Mouse (Mus musculus) forebrain, embryonic 16.5 days (tissue): ENCODE measurements around the gene Hoxb8. TPM values are rescaled to one million over a fixed set of nuclear protein-coding genes. Genes with fewer than 3 reads are reported as not detected.

Experiments used
- ATAC-seq: fragments of 200-750 bp; cut with Nextera tagmentation; 2 replicates; pipeline ENCODE4 v1.8.0; 2017; ENCODE audit warnings: mild to moderate bottlenecking, moderate library complexity
- H3K27ac ChIP-seq: fragments of 300-500 bp; sonication (generic); 2 replicates; pipeline ENCODE4 v1.5.1; 2014; ENCODE audit warnings: low read length, control low read depth
- H3K27me3 ChIP-seq: fragments of 300-500 bp; sonication (generic); replicated peaks from 2 replicates; pipeline ENCODE4 v1.6.1; 2014; ENCODE audit warnings: low read length; ENCODE audit not compliant: control insufficient read depth, insufficient read depth
- H3K36me3 ChIP-seq: fragments of 300-500 bp; sonication (generic); 2 replicates; pipeline ENCODE4 v1.6.1; 2014; ENCODE audit not compliant: control insufficient read depth, insufficient read depth
- H3K4me1 ChIP-seq: fragments of 300-500 bp; sonication (generic); replicated peaks from 2 replicates; pipeline ENCODE4 v1.6.1; 2014; ENCODE audit warnings: low read length; ENCODE audit not compliant: control insufficient read depth, insufficient read depth
- H3K4me2 ChIP-seq: fragments of 300-500 bp; sonication (generic); 2 replicates; pipeline ENCODE4 v1.6.1; 2014; ENCODE audit warnings: mild to moderate bottlenecking, low read length, control low read depth
- H3K4me3 ChIP-seq: fragments of 300-500 bp; sonication (generic); replicated peaks from 2 replicates; pipeline ENCODE4 v1.5.1; 2014; ENCODE audit warnings: mild to moderate bottlenecking, low read length, control low read depth
- H3K9ac ChIP-seq: fragments of 300-500 bp; sonication (generic); replicated peaks from 2 replicates; pipeline ENCODE4 v1.6.1; 2014; ENCODE audit warnings: low read depth, low read length, control low read depth
- H3K9me3 ChIP-seq: fragments of 300-500 bp; sonication (generic); 2 replicates; pipeline ENCODE4 v1.6.1; 2016; ENCODE audit warnings: low read length; ENCODE audit not compliant: control insufficient read depth
- WGBS: fragments of 180-500 bp; shearing (Covaris S2); extraction: QIAGEN DNeasy Blood & Tissue Kit; methylation state at CpG from one replicate; pipeline ENCODE4 v1.1.7; 2014; 5-methylcytosine and 5-hydroxymethylcytosine counted together
- polyA plus RNA-seq: library from polyadenylated mRNA; unstranded; fragments of >200 nt; fragmentation: Nextera tagmentation; extraction: Ambion mirVana; gene quantifications from 2 replicates; pipeline ENCODE4 v1.2.1, GENCODE M21; 2015

Gene Hoxb8
- polyA plus RNA-seq, result not detected in 2 replicates

DNA sequence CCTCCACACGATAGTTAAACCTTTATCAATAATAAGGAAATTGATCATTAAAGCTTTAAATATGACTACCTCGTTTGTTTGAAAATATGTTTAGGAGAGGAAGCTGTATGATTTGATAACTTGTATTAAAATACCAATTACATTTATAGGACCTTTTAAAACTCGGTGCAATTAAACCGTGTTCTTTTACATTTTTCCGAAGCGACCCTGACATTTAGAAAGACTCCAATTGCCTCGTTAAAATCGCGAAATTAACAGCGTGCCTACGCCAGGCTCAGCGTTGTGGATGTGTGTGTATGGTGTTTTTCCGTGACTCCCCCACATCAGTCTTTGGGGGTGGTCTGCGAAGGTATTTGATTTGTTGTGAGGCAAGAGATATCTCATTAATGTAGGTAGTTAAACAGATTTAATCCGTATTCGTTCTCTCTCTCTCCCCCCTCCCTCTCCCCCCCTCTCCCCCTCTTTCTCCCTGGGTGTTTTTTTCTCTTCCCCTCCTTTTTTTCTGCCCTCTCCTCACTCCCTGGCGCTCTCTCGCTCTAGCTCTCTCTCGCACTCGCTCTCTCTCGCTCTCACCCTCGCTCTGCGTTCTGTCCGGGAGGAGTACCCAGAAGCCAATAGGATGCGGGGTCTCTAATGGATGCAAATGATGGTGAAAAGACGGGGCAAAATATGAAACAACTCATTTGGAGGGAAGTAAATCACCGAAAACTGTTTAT, at the start of gene Hoxb8:
Hoxb8 (plus strand) TSS at position 51 of the 716 bp plus-strand sequence.
- no peak within 1 kb of the TSS for H3K4me2 ChIP-seq
- no peak within 1 kb of the TSS for H3K4me3 ChIP-seq
- no peaks in the 10 kb centered on the region for H3K9me3 ChIP-seq
- H3K9ac ChIP-seq, result no peak within 1 kb of the TSS
- ATAC-seq, result no peak
- peaks cover 4% of the 10 kb centered on the region; the same call in 1 of the 2 replicates for H3K4me1 ChIP-seq
- H3K36me3 ChIP-seq, result no peaks in the 10 kb centered on the region
- H3K27ac ChIP-seq, result no peak within 1 kb of the TSS
- WGBS, result 2% methylated on average over 27 of the region's 27 CpGs
- H3K27me3 ChIP-seq, result peaks cover 84% of the 10 kb centered on the region

DNA sequence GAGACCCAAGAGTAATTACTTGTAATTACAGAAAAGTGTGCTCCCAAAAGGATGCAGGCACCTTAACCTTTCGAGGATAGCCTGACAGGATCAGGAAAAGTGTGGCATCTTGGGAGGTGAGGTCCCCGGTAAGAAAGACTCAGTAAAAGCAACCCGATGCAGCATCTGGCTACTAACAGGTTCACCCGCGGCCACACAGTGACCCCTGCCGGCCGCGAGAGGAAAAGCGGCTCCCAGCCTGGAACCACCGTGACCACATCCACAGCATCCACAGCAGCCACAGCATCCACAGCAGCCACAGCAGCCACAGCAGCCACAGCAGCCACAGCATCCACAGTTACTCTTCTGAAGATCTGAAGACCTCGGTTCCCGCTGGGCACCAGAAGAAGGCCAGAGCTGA, 46.8 kb upstream of the Hoxb8 start:
- ATAC-seq, result no peak
- 5% methylated on average over 12 of the region's 12 CpGs for WGBS
- no peak overlapping the region for H3K4me3 ChIP-seq
- no peak overlapping the region for H3K9ac ChIP-seq
- no peaks in the 10 kb centered on the region for H3K36me3 ChIP-seq
- H3K9me3 ChIP-seq, result no peaks in the 10 kb centered on the region
- H3K27ac ChIP-seq, result no peak overlapping the region
- peaks cover 26% of the 10 kb centered on the region for H3K27me3 ChIP-seq
- H3K4me2 ChIP-seq, result no peak overlapping the region
- H3K4me1 ChIP-seq, result no peaks in the 10 kb centered on the region

DNA sequence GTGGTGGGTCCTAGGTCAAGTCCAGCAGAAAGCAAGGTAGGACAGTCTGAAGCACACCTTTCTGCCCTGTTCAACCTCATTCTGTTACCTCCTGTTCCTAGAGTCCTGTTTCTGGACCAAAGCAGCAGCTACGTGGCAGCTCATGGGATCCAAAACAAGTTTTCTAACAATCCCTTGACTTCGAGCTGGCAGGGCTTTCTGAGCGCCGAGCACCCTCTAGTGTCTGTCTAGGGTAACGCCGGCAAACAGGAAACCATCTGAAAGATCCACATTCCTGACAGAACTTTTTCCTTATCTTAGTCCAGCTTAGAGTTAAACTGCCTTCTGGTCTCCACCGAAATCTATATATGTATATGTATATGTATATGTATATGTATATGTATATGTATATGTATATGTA, 41.5 kb upstream of the Hoxb8 start:
- H3K9ac ChIP-seq, result no peak overlapping the region
- H3K4me3 ChIP-seq, result no peak overlapping the region
- no peak overlapping the region for H3K27ac ChIP-seq
- ATAC-seq, result no peak
- H3K36me3 ChIP-seq, result no peaks in the 10 kb centered on the region
- peaks cover 25% of the 10 kb centered on the region for H3K27me3 ChIP-seq
- no peaks in the 10 kb centered on the region for H3K4me1 ChIP-seq
- no peaks in the 10 kb centered on the region for H3K9me3 ChIP-seq
- no peak overlapping the region for H3K4me2 ChIP-seq
- WGBS, result 2% methylated on average over 7 of the region's 7 CpGs

DNA sequence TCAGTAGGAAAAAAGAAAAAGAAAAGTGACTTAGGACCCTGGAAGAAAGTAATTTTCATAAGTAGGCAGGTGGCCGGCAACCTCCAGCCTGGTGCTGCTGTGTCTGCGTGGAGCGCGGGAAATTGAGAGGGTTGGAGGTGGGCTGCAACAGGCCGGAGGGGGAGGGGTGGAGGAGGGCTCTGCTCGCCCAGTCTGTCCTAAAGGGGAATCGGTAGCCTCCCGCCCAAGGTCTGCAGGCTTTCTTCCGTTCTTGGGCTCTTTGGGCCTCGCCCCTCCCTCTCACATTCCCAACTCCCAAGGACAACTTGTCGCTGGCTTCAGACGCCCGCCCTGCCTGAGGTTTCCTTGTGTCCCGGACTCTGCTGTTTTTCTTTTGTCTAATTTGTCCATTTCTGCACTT, 30.8 kb upstream of the Hoxb8 start:
- WGBS, result 1% methylated on average over 14 of the region's 14 CpGs
- no peaks in the 10 kb centered on the region for H3K36me3 ChIP-seq
- no peak for ATAC-seq
- H3K9me3 ChIP-seq, result peaks cover 3% of the 10 kb centered on the region; the same call in 1 of the 2 replicates
- peaks cover 81% of the 10 kb centered on the region for H3K27me3 ChIP-seq
- H3K27ac ChIP-seq, result no peak overlapping the region
- no peak overlapping the region for H3K9ac ChIP-seq
- H3K4me1 ChIP-seq, result no peaks in the 10 kb centered on the region
- no peak overlapping the region for H3K4me3 ChIP-seq
- H3K4me2 ChIP-seq, result no peak overlapping the region

DNA sequence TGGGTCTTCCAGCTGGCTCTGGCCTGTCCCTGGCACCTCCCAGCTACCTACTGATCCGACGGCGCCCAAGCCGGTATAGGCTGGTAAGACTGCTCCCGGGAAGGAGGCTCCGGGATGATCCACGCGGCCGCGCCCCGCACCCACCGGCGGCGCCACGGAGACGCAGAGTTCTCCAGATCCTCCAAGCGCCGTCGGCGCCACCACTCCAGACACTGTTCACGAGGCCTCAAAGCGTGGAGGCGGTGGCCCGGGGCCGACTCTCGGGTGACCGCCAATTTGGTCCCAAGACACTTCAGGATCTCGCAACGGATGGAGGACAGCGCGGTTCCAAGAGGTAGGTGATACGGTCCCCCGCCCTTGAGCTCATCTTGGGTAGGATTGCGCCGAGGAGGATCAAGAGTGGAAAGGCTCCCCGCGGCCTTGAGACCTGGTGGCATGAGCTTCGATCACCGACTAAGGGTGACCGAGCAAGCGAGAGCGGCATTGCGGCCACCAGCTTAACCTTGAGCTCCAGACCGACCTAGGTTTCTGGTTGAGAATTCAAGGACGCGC, 30.1 kb upstream of the Hoxb8 start:
- no peak overlapping the region for H3K9ac ChIP-seq
- H3K36me3 ChIP-seq, result no peaks in the 10 kb centered on the region
- H3K9me3 ChIP-seq, result peaks cover 3% of the 10 kb centered on the region; the same call in 1 of the 2 replicates
- H3K4me3 ChIP-seq, result no peak overlapping the region
- peaks cover 85% of the 10 kb centered on the region for H3K27me3 ChIP-seq
- ATAC-seq, result no peak
- no peaks in the 10 kb centered on the region for H3K4me1 ChIP-seq
- no peak overlapping the region for H3K27ac ChIP-seq
- H3K4me2 ChIP-seq, result no peak overlapping the region
- WGBS, result 2% methylated on average over 46 of the region's 46 CpGs

DNA sequence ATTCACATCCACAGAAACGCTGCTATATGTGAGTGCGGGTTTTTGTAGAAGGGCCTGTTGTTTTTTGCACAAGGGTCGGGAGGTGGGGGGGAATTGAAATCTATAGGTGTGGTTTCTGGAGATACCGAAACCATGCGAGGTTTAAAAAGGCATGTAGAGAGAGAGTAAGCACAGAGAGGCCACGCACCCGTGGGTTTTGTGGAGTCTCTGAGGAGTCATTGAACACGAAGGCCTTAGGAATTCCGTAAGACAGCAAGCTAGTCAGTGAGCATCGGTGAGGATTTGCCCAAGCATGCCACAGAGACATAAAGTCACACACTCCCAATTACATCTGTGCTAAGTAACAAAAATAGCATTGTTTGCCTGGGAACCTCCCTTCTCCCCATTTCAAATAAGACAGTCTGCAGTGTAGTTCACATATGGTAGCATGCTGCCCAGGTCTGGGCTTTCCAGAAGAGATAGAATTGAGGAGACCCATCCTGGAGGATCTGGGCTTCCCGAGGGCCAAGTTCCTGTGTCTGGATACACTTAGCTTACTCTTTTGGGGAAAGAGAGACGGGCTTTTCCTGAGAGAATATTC, 29.1 kb upstream of the Hoxb8 start:
- Histone ChIP-seq H3K4me3 (no peak overlapping the region), H3K4me1 (no peaks in the 10 kb centered on the region), H3K36me3 (no peaks in the 10 kb centered on the region), H3K27ac (no peak overlapping the region), H3K9ac (no peak overlapping the region), H3K9me3 (peaks cover 3% of the 10 kb centered on the region; the same call in 1 of the 2 replicates), H3K27me3 (peaks cover 85% of the 10 kb centered on the region), H3K4me2 (no peak overlapping the region)
- no peak for ATAC-seq
- 4% methylated on average over 12 of the region's 12 CpGs for WGBS

DNA sequence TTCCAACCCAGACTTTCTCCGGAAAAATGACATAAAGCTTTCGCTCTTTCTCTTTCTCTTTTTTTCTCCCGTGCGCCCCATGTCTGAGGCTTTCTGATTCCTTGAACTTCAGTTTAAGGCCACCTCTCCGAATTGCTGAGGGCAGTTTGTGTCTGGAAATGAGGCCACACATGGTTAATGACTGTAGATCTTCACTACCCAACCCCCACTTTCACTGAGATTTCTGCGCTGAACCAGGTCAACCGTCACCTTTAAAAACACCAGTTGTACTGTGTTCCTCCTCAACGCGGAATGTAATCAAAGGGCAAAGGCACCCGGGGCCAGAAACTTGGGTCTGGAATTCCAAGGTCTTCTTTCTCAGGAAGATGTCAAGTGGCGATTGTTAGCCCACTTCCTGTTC, 27.5 kb upstream of the Hoxb8 start:
- H3K27me3 ChIP-seq, result peaks cover 94% of the 10 kb centered on the region
- H3K4me3 ChIP-seq, result no peak overlapping the region
- WGBS, result 1% methylated on average over 11 of the region's 11 CpGs
- no peaks in the 10 kb centered on the region for H3K36me3 ChIP-seq
- H3K9me3 ChIP-seq, result peaks cover 3% of the 10 kb centered on the region; the same call in 1 of the 2 replicates
- H3K4me2 ChIP-seq, result no peak overlapping the region
- no peak overlapping the region for H3K9ac ChIP-seq
- H3K27ac ChIP-seq, result no peak overlapping the region
- no peaks in the 10 kb centered on the region for H3K4me1 ChIP-seq
- ATAC-seq, result no peak

DNA sequence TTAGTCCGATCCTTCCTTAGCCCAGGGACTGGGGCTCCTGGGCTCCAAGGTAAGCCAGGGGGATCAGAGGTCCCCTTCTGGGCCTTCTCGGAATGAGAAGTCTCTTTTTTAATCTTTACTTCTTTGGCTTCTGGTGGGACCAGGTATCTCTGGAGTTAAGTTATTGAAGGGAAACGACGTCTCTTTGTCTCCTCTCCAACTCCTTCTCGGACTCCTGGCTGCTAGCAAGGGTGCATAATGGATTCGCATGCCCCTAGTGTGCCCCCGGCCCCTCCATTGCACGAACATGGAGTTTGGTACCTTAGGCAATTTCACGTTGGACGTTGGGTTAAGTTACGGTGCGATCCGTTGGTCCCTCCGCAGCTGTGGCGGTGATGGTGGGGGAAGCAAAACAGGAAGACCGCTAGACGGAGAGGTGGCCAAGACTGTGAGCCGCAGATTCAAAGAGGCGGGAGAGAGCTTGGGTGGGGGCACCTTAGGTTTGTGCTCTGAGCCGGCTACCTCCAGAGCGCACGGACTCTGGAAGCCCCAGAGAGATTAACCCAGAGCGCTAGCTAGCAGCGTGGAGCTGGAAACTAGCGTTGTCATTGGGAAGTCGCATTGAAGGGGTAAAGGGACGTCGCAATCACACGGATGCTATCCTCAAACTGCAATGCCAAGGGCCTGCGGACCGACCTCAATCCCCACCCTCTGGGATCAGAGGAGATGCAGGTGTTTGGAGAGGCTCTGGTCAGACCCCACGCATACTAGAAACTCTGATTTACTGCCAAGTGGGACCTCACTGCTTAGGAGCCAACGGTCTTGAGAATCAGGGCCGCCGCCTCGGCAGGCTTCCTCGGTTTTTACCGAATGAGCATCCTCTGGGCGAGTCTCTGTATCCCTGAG, 26.4 kb upstream of the Hoxb8 start:
- WGBS, result under 1% methylated on average over 39 of the region's 39 CpGs
- Histone ChIP-seq H3K4me3 (no peak overlapping the region), H3K9ac (no peak overlapping the region), H3K9me3 (no peaks in the 10 kb centered on the region), H3K36me3 (no peaks in the 10 kb centered on the region), H3K27ac (no peak overlapping the region), H3K27me3 (peaks cover 94% of the 10 kb centered on the region), H3K4me2 (no peak overlapping the region), H3K4me1 (no peaks in the 10 kb centered on the region)
- no peak for ATAC-seq

DNA sequence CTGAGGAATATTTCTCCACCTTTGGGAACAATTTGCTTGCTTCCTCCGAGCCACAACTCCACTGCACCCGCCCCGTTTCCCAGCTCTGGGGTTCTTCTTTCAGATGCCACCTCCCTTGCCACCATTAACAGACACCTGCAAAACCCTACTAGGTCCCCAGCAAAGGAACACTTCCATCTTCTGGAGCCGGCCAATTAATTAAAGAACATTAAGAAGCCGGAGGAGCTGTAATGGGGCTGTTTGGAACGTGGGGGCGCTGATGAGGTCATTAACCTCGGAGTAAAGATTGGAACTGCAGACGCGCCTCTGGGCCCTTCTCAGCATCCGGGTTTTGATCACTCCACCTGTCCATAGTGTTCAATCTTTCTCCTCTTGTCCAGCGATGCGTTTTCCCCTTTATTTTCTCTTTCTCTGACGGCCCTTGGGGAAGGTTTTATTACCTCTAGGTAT, 25.7 kb upstream of the Hoxb8 start:
- WGBS, result under 1% methylated on average over 14 of the region's 14 CpGs
- Histone ChIP-seq H3K27ac (no peak overlapping the region), H3K9me3 (no peaks in the 10 kb centered on the region), H3K9ac (no peak overlapping the region), H3K4me1 (no peaks in the 10 kb centered on the region), H3K4me2 (no peak overlapping the region), H3K36me3 (no peaks in the 10 kb centered on the region), H3K27me3 (peaks cover 94% of the 10 kb centered on the region), H3K4me3 (no peak overlapping the region)
- no peak for ATAC-seq
